Mouse (Mus musculus): ENCODE data around the gene Lhx4. TPM values are rescaled to one million over a fixed set of nuclear protein-coding genes. Genes with fewer than 3 reads are reported as not detected.
A peak's percentile ranks its signal among the peaks of the same experiment; 100 is the strongest.

The Lhx4 gene
- polyA plus RNA-seq, 1 experiment from 2014 or later: not detected

- no peaks in the 10 kb centered on the region for H3K27me3 ChIP-seq (ENCODE audit: low read depth, poor library complexity, severe bottlenecking)
- peaks cover 17% of the 10 kb centered on the region for H3K36me3 ChIP-seq
- H3K4me1 ChIP-seq: no peaks in the 10 kb centered on the region
- no peak for DNase-seq (ENCODE audit: low spot score)
- 72% methylated on average over 14 of the region's 14 CpGs for WGBS
- H3K4me3 ChIP-seq: no peak overlapping the region
- no peak overlapping the region for H3K27ac ChIP-seq
- H3K9me3 ChIP-seq (replicated peaks): no peaks in the 10 kb centered on the region
Measured at GRCm38 (mm10) chr1:155777641-155778625, 26.4 kb upstream of the Lhx4 start.

GRCm38 (mm10) chr1:155759167-155759566 is 7.7 kb upstream of the Lhx4 start:
- Histone ChIP-seq H3K27me3 (ENCODE audit: low read depth, poor library complexity, severe bottlenecking) (peaks cover 7% of the 10 kb centered on the region), H3K27ac (no peak overlapping the region), H3K4me3 (no peak overlapping the region), H3K36me3 (no peaks in the 10 kb centered on the region), H3K4me1 (no peaks in the 10 kb centered on the region), H3K9me3 (replicated peaks) (no peaks in the 10 kb centered on the region)
- DNase-seq (ENCODE audit: low spot score): no peak
- WGBS: 59% methylated on average over 12 of the region's 12 CpGs

- Histone ChIP-seq H3K4me3 (no peak overlapping the region), H3K9me3 (replicated peaks) (no peaks in the 10 kb centered on the region), H3K27me3 (ENCODE audit: low read depth, poor library complexity, severe bottlenecking) (peaks cover 12% of the 10 kb centered on the region), H3K36me3 (no peaks in the 10 kb centered on the region), H3K27ac (no peak overlapping the region), H3K4me1 (no peaks in the 10 kb centered on the region)
- 84% methylated on average over 4 of the region's 4 CpGs for WGBS
- DNase-seq (ENCODE audit: low spot score): no peak
Measured at GRCm38 (mm10) chr1:155758711-155759110, 7.2 kb upstream of the Lhx4 start.

GRCm38 (mm10) chr1:155757621-155758020 is 6.1 kb upstream of the Lhx4 start:
- 85% methylated on average over 7 of the region's 7 CpGs for WGBS
- Histone ChIP-seq H3K36me3 (no peaks in the 10 kb centered on the region), H3K27ac (no peak overlapping the region), H3K4me1 (no peaks in the 10 kb centered on the region), H3K4me3 (no peak overlapping the region), H3K9me3 (replicated peaks) (no peaks in the 10 kb centered on the region), H3K27me3 (ENCODE audit: low read depth, poor library complexity, severe bottlenecking) (peaks cover 23% of the 10 kb centered on the region)
- no peak for DNase-seq (ENCODE audit: low spot score)

- Histone ChIP-seq H3K27ac (no peak overlapping the region), H3K27me3 (ENCODE audit: low read depth, poor library complexity, severe bottlenecking) (peaks cover 65% of the 10 kb centered on the region), H3K9me3 (replicated peaks) (no peaks in the 10 kb centered on the region), H3K4me3 (no peak overlapping the region), H3K36me3 (no peaks in the 10 kb centered on the region), H3K4me1 (peaks cover 9% of the 10 kb centered on the region)
- WGBS: 75% methylated on average over 9 of the region's 9 CpGs
- no peak for DNase-seq (ENCODE audit: low spot score)
Measured at GRCm38 (mm10) chr1:155753411-155753810, 1.9 kb upstream of the Lhx4 start.

GRCm38 (mm10) chr1:155750517-155751178 is 836 bp downstream of the Lhx4 start:
- no peak for DNase-seq (ENCODE audit: low spot score)

GRCm38 (mm10) chr1:155747911-155748310 is 3.6 kb downstream of the Lhx4 start:
- WGBS: 79% methylated on average over 5 of the region's 5 CpGs
- Histone ChIP-seq H3K4me1 (peaks cover 12% of the 10 kb centered on the region), H3K4me3 (no peak overlapping the region), H3K9me3 (replicated peaks) (no peaks in the 10 kb centered on the region), H3K27ac (no peak overlapping the region), H3K36me3 (no peaks in the 10 kb centered on the region), H3K27me3 (ENCODE audit: low read depth, poor library complexity, severe bottlenecking) (peaks cover 100% of the 10 kb centered on the region)
- no peak for DNase-seq (ENCODE audit: low spot score)

More at GRCm38 (mm10) chr1:155750517-155751178, 836 bp downstream of the Lhx4 start:
- H3K9me3 ChIP-seq (replicated peaks): no peaks in the 10 kb centered on the region
- WGBS: 18% methylated on average over 11 of the region's 11 CpGs
- H3K27me3 ChIP-seq (ENCODE audit: low read depth, poor library complexity, severe bottlenecking): peaks cover 93% of the 10 kb centered on the region
- no peak overlapping the region for H3K27ac ChIP-seq
- H3K36me3 ChIP-seq: no peaks in the 10 kb centered on the region
- H3K4me3 ChIP-seq: no peak overlapping the region
- H3K4me1 ChIP-seq: peaks cover 9% of the 10 kb centered on the region

GRCm38 (mm10) chr1:155747011-155747410 is 4.5 kb downstream of the Lhx4 start:
- no peaks in the 10 kb centered on the region for H3K36me3 ChIP-seq
- peaks cover 100% of the 10 kb centered on the region for H3K27me3 ChIP-seq (ENCODE audit: low read depth, poor library complexity, severe bottlenecking)

GRCm38 (mm10) chr1:155742411-155743363 is 8.8 kb downstream of the Lhx4 start:
- DNase-seq (ENCODE audit: low spot score): peak; percentile 71
- no peaks in the 10 kb centered on the region for H3K36me3 ChIP-seq
- 0 out of 2 replicates have a peak overlapping the region, but pooled peaks have one; percentile 23 for H3K27ac ChIP-seq
- no peaks in the 10 kb centered on the region for H3K9me3 ChIP-seq (replicated peaks)
- H3K27me3 ChIP-seq (ENCODE audit: low read depth, poor library complexity, severe bottlenecking): peaks cover 100% of the 10 kb centered on the region
- peaks cover 33% of the 10 kb centered on the region for H3K4me1 ChIP-seq
- peak overlapping the region; percentile 63 for H3K4me3 ChIP-seq
- WGBS: under 1% methylated on average over 81 of the region's 81 CpGs

More at GRCm38 (mm10) chr1:155747011-155747410, 4.5 kb downstream of the Lhx4 start:
- no peak overlapping the region for H3K4me3 ChIP-seq
- no peaks in the 10 kb centered on the region for H3K9me3 ChIP-seq (replicated peaks)
- peaks cover 21% of the 10 kb centered on the region for H3K4me1 ChIP-seq
- DNase-seq (ENCODE audit: low spot score): no peak
- WGBS: 11% methylated on average over 8 of the region's 8 CpGs
- no peak overlapping the region for H3K27ac ChIP-seq

- under 1% methylated on average over 26 of the region's 26 CpGs for WGBS
- Histone ChIP-seq H3K4me1 (peaks cover 40% of the 10 kb centered on the region), H3K36me3 (no peaks in the 10 kb centered on the region), H3K4me3 (peak overlapping the region; percentile 63), H3K27me3 (ENCODE audit: low read depth, poor library complexity, severe bottlenecking) (peaks cover 100% of the 10 kb centered on the region), H3K9me3 (replicated peaks) (no peaks in the 10 kb centered on the region), H3K27ac (0 out of 2 replicates have a peak overlapping the region, but pooled peaks have one; percentile 23)
- DNase-seq (ENCODE audit: low spot score): peak; percentile 79
Measured at GRCm38 (mm10) chr1:155741988-155742387, 9.5 kb downstream of the Lhx4 start.

GRCm38 (mm10) chr1:155741378-155741945 is 10.0 kb downstream of the Lhx4 start:
- peaks cover 42% of the 10 kb centered on the region for H3K4me1 ChIP-seq
- DNase-seq (ENCODE audit: low spot score): peak; percentile 68
- H3K27me3 ChIP-seq (ENCODE audit: low read depth, poor library complexity, severe bottlenecking): peaks cover 100% of the 10 kb centered on the region
- H3K9me3 ChIP-seq (replicated peaks): no peaks in the 10 kb centered on the region
- whole genome bisulfite sequencing: under 1% methylated on average over 34 of the region's 34 CpGs
- no peaks in the 10 kb centered on the region for H3K36me3 ChIP-seq
- peak overlapping the region; percentile 63 for H3K4me3 ChIP-seq
- no peak overlapping the region for H3K27ac ChIP-seq

All from limb, embryonic 10.5 days (tissue).